10 mouse cellular contexts compared by ENCODE assay signal in the genomic region with DNA sequence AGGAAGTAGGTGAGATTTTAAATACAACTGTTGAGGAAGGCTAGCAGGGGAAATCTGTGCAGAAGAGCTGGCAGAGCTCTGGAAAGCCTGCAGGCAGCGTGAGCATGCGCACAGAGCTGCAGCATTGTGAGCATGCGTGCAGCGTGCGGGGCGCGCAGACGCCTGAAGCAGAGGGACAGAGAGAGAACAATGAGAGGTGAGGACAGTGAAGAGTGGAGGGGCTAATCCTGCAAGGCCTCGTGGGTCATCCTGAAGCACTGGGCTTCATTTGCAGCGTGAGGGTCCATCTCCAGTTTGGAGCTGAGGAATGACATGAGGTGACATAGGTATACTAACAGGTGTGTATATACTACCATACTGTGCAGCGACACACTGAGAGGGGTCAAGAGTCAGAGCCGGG. TPM values are rescaled to one million over a fixed set of nuclear protein-coding genes. Genes with fewer than 3 reads are reported as not detected.
DNase-seq lines count a peak whose midpoint lies in the region; ATAC-seq and TF ChIP-seq lines count a peak whose summit lies in the region.
"Had no signal": no experiment of that assay in that cellular context is flagged by ENCODE, and none has a peak within 500 bp of the region (broad histone marks: within the 10 kb centered on the region; RNA-seq: fewer than 3 reads in every experiment).

No protein-coding gene starts in this region.

- TF ChIP-seq CTCF in testis, adult 2 months (IDR thresholded peaks at IDR 0.05; ENCODE audit: control insufficient read depth, insufficient read depth, insufficient replicate concordance, low read depth, low read length): no peak
- TF ChIP-seq CTCF in intestine, postnatal 0 days (IDR thresholded peaks at IDR 0.05; ENCODE audit: low read depth): no peak

- H3K4me3 ChIP-seq in testis, adult 2 months (ENCODE audit: control insufficient read depth, low read depth, low read length): peak overlapping the region; percentile 11; the same call in 1 of the 2 replicates
- no peak overlapping the region for H3K4me3 ChIP-seq in midbrain, embryonic 15.5 days
- no peak overlapping the region for H3K4me3 ChIP-seq in liver, embryonic 12.5 days
- H3K4me3 ChIP-seq in intestine, postnatal 0 days (ENCODE audit: low read depth, low read length): no peak overlapping the region
- H3K4me3 ChIP-seq: limb, embryonic 12.5 days had no signal

- no peak overlapping the region for H3K27ac ChIP-seq in testis, adult 2 months (ENCODE audit: control insufficient read depth, insufficient read depth, low read depth, low read length)
- H3K27ac ChIP-seq in midbrain, embryonic 15.5 days: no peak overlapping the region
- H3K27ac ChIP-seq in liver, embryonic 12.5 days: no peak overlapping the region
- no peak overlapping the region for H3K27ac ChIP-seq in intestine, postnatal 0 days (ENCODE audit: low read depth, low read length)
- H3K27ac ChIP-seq: limb, embryonic 12.5 days had no signal

- no peak for TF ChIP-seq POLR2A in testis, adult 2 months (IDR thresholded peaks at IDR 0.05; ENCODE audit: control insufficient read depth, low read depth, low read length)

- H3K9me3 ChIP-seq in midbrain, embryonic 15.5 days: no peaks in the 10 kb centered on the region
- no peaks in the 10 kb centered on the region for H3K9me3 ChIP-seq in liver, embryonic 12.5 days (replicated peaks)
- H3K9me3 ChIP-seq in intestine, postnatal 0 days (ENCODE audit: control insufficient read depth): no peaks in the 10 kb centered on the region
- H3K9me3 ChIP-seq: limb, embryonic 12.5 days had no signal

- peaks cover 4% of the 10 kb centered on the region for H3K4me1 ChIP-seq in testis, adult 2 months (ENCODE audit: control insufficient read depth, insufficient read depth, low read length)
- H3K4me1 ChIP-seq in midbrain, embryonic 15.5 days: no peaks in the 10 kb centered on the region
- no peaks in the 10 kb centered on the region for H3K4me1 ChIP-seq in liver, embryonic 12.5 days
- no peaks in the 10 kb centered on the region for H3K4me1 ChIP-seq in intestine, postnatal 0 days (replicated peaks; ENCODE audit: control insufficient read depth, insufficient read depth, low read length)

- H3K27me3 ChIP-seq in testis, adult 2 months (ENCODE audit: control insufficient read depth, insufficient read depth, low read length): no peaks in the 10 kb centered on the region
- no peaks in the 10 kb centered on the region for H3K27me3 ChIP-seq in midbrain, embryonic 15.5 days (replicated peaks)
- peaks cover 4% of the 10 kb centered on the region for H3K27me3 ChIP-seq in liver, embryonic 12.5 days (replicated peaks)
- no peaks in the 10 kb centered on the region for H3K27me3 ChIP-seq in intestine, postnatal 0 days (replicated peaks; ENCODE audit: control insufficient read depth, insufficient read depth, low read length)
- H3K27me3 ChIP-seq: limb, embryonic 12.5 days had no signal

- peak overlapping the region; percentile 26; the same call in 1 of the 2 replicates for H3K4me2 ChIP-seq in midbrain, embryonic 15.5 days
- H3K4me2 ChIP-seq in liver, embryonic 12.5 days: no peak overlapping the region
- no peak overlapping the region for H3K4me2 ChIP-seq in intestine, postnatal 0 days (replicated peaks; ENCODE audit: low read depth)
- H3K4me2 ChIP-seq: heart, embryonic 11.5 days; limb, embryonic 12.5 days had no signal

- no peak overlapping the region for H3K9ac ChIP-seq in midbrain, embryonic 15.5 days
- H3K9ac ChIP-seq in liver, embryonic 12.5 days: no peak overlapping the region
- H3K9ac ChIP-seq in intestine, postnatal 0 days (ENCODE audit: low read depth, low read length): no peak overlapping the region
- H3K9ac ChIP-seq: limb, embryonic 12.5 days had no signal

- ATAC-seq in midbrain, embryonic 15.5 days (replicated peaks): peak; percentile 76
- ATAC-seq in liver, embryonic 12.5 days: no peak
- no peak for ATAC-seq in intestine, postnatal 0 days

- DNase-seq in testis, postnatal 10 days (ENCODE audit: low spot score): no peak
- DNase-seq in frontal cortex, postnatal 25 days (ENCODE audit: low spot score in 2 of 2): peak; percentile 27 to 42
- no peak for DNase-seq in ovary, postnatal 10 days (ENCODE audit: low spot score)
- DNase-seq: kidney, adult 11 months had no signal

- WGBS in midbrain, embryonic 15.5 days: 71% methylated on average over 12 of the region's 12 CpGs
- 74% methylated on average over 12 of the region's 12 CpGs for WGBS in liver, embryonic 12.5 days (ENCODE audit: insufficient replicate concordance)
- WGBS in intestine, postnatal 0 days: 94% methylated on average over 12 of the region's 12 CpGs

- H3K36me3 ChIP-seq in testis, adult 2 months (ENCODE audit: control insufficient read depth, insufficient read depth, low read length): no peaks in the 10 kb centered on the region
- no peaks in the 10 kb centered on the region for H3K36me3 ChIP-seq in midbrain, embryonic 15.5 days (replicated peaks)
- H3K36me3 ChIP-seq in liver, embryonic 12.5 days: no peaks in the 10 kb centered on the region
- H3K36me3 ChIP-seq in intestine, postnatal 0 days (ENCODE audit: control insufficient read depth, insufficient read depth): no peaks in the 10 kb centered on the region
- H3K36me3 ChIP-seq: limb, embryonic 12.5 days had no signal

RNA-seq across cellular contexts. Expression of a gene that starts 35.0 kb away (rescaled TPM):
- 0.67 and 1.2 TPM in 2 replicates for polyA plus RNA-seq in testis, adult 2 months (2012; rRNA removed)
- polyA plus RNA-seq in midbrain, embryonic 15.5 days (2015; fragmentation: Nextera tagmentation; extraction: Ambion mirVana): 27.0 and 27.5 TPM in 2 replicates
- 0.85 and 1.2 TPM in 2 replicates for polyA plus RNA-seq in liver, embryonic 12.5 days (2016; fragmentation: Nextera tagmentation; extraction: Ambion mirVana)
- 13.8 and 15.1 TPM in 2 replicates for polyA plus RNA-seq in intestine, postnatal 0 days (2015; fragmentation: Nextera tagmentation; extraction: Ambion mirVana)

Comparison
In these comparisons a context has a peak if more than half of its experiments do, and no peak if none do; other contexts are left out.
1. DNase-seq: peak in frontal cortex, postnatal 25 days (2 of 2); none in testis, postnatal 10 days (single experiment) and ovary, postnatal 10 days (single experiment).